26 mouse cellular contexts compared by ENCODE assay signal in the genomic region with DNA sequence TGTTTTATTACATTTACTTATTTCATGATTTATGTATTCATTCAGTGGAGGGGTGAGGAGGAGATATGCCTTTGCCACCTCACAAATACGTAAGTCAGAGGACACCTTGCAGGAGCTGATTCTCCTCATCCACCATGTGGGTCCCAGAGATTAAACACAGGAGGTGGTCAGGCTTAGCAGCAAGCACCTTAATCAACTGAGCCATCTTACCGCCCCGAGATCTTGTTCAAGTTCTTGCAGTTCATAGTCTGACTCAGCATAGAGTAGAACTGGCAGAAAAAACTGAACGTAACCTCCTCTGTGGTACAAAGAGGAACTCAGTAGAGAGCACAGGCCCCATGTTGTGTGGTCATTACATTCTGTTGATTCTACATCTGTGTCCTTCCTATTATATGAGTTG. TPM values are rescaled to one million over a fixed set of nuclear protein-coding genes. Genes with fewer than 3 reads are reported as not detected.
"Had no signal": no experiment of that assay in that cellular context is flagged by ENCODE, and none has a peak within 500 bp of the region (broad histone marks: within the 10 kb centered on the region; RNA-seq: fewer than 3 reads in every experiment).

No protein-coding gene starts in this region.

- H3K4me3 ChIP-seq: heart, embryonic 13.5 days; heart, embryonic 15.5 days; hindbrain, embryonic 13.5 days; hindbrain, embryonic 15.5 days; kidney, embryonic 15.5 days; limb, embryonic 13.5 days; limb, embryonic 15.5 days; liver, embryonic 13.5 days; liver, embryonic 15.5 days had no signal

- H3K36me3 ChIP-seq: heart, embryonic 13.5 days; heart, embryonic 15.5 days; hindbrain, embryonic 13.5 days; hindbrain, embryonic 15.5 days; kidney, embryonic 15.5 days; limb, embryonic 13.5 days; limb, embryonic 15.5 days; liver, embryonic 13.5 days; liver, embryonic 15.5 days had no signal

- H3K4me2 ChIP-seq: heart, embryonic 13.5 days; heart, embryonic 15.5 days; hindbrain, embryonic 13.5 days; hindbrain, embryonic 15.5 days; kidney, embryonic 15.5 days; limb, embryonic 13.5 days; limb, embryonic 15.5 days; liver, embryonic 13.5 days; liver, embryonic 15.5 days had no signal

- ATAC-seq: forebrain, postnatal 0 days; hindbrain, postnatal 0 days; intestine, embryonic 16.5 days had no signal

- H3K27ac ChIP-seq: heart, embryonic 13.5 days; heart, embryonic 15.5 days; hindbrain, embryonic 13.5 days; hindbrain, embryonic 15.5 days; hindbrain, postnatal 0 days; kidney, embryonic 15.5 days; kidney, postnatal 0 days; limb, embryonic 13.5 days; limb, embryonic 15.5 days; liver, embryonic 13.5 days; liver, embryonic 15.5 days had no signal

- H3K4me1 ChIP-seq: heart, embryonic 13.5 days; heart, embryonic 15.5 days; hindbrain, embryonic 13.5 days; hindbrain, embryonic 15.5 days; kidney, embryonic 15.5 days; limb, embryonic 13.5 days; limb, embryonic 15.5 days; liver, embryonic 13.5 days; liver, embryonic 15.5 days had no signal

- DNase-seq: forebrain, postnatal 0 days; gastrocnemius, postnatal 14 days; gastrocnemius, postnatal 36 days; heart, adult 18-20 months; kidney, adult 11 months; kidney, adult 2 months; kidney, adult 9 months; kidney, postnatal 14 days; kidney, postnatal 36 days; layer of hippocampus, adult 9-11 months; layer of hippocampus, postnatal 36 days; left cerebral cortex, postnatal 4 days; liver, embryonic 13.5 days; lung, adult 18-20 months had no signal

- H3K9ac ChIP-seq: forebrain, postnatal 0 days; heart, embryonic 13.5 days; heart, embryonic 15.5 days; hindbrain, embryonic 13.5 days; hindbrain, embryonic 15.5 days; kidney, embryonic 15.5 days; limb, embryonic 13.5 days; limb, embryonic 15.5 days; liver, embryonic 13.5 days; liver, embryonic 15.5 days had no signal

- H3K9me3 ChIP-seq: heart, embryonic 13.5 days; heart, embryonic 15.5 days; hindbrain, embryonic 13.5 days; hindbrain, embryonic 15.5 days; kidney, embryonic 15.5 days; limb, embryonic 13.5 days; limb, embryonic 15.5 days; liver, embryonic 13.5 days; liver, embryonic 15.5 days had no signal

- H3K27me3 ChIP-seq: hindbrain, embryonic 15.5 days had no signal

RNA-seq across cellular contexts. Expression of gene Cacna2d3, which starts 8.6 kb away (rescaled TPM):
- total RNA-seq: hematopoietic stem cell, adult 5-6 weeks had no signal
